Mouse (Mus musculus) WW6 (cell line): ENCODE data around the gene Patj.
"Not testable (repeated sequence)": the region's sequence is repeated elsewhere in the genome, so short reads cannot be mapped to it uniquely, and the experiment has no call there.

Experiments used
- DNase-seq: peaks from one replicate; pipeline ENCODE4 v3.0.0-alpha.2; 2013; ENCODE audit warnings: low read depth, low spot score

Gene Patj

DNA sequence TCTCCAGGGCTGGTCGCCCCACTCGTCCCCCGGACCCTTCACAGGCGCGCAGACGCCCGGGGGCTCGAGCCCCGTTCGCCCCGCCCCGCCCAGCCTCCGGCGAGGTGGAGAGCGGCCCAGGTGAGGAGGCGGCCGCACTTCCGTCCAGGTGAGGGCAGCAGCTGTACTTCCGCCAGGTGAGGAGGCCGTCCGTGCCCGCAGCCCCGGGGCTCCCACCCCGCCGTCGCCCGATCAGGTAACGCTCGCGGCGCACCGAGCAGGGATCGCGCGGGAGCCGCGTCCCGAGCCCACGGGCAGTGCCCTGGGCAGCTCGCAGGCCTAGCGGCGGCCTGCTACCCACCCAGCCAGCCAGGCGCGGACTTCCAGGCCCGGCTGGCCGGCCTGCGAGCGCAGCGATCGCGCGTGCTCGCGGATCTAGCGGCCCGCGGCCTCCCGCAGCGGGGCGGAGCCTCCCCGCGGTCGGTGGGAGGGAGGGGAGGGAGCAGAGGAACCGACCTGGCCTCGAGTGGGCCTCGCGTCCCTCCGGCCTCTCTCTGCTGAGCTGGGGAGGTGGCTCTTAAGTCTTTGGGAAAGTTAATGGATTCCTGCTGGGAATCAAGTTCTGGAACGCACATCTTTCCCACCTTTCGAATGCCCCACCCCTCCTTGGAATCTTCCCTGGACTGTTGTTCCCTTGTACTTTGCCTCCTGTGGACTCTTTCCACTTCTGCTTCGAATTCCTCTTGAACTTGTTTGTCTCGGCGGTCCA lies at the start of gene Patj:
Gene Patj, plus strand, starts transcription at position 96 of the 748 bp plus-strand sequence.
- DNase-seq = peak; percentile 48

DNA sequence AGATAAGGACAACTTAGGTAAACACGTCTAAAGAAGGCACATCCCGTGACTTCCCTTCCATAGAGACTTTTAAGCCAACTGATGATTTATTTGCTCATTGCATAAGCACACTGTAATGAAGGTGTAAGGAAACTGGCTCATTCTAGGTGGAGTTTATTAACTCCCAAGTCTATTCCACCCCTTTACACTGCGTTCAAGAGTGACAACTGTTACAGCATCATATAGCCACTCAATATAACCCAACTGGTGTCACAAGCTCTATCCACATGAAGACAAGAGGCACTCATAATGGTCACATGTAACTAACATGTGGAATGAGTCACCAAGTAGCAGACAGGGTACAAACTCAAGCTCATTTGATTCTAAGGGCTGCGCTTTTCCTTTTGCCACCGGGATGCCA lies 47.0 kb upstream of the Patj start:
- no peak for DNase-seq

DNA sequence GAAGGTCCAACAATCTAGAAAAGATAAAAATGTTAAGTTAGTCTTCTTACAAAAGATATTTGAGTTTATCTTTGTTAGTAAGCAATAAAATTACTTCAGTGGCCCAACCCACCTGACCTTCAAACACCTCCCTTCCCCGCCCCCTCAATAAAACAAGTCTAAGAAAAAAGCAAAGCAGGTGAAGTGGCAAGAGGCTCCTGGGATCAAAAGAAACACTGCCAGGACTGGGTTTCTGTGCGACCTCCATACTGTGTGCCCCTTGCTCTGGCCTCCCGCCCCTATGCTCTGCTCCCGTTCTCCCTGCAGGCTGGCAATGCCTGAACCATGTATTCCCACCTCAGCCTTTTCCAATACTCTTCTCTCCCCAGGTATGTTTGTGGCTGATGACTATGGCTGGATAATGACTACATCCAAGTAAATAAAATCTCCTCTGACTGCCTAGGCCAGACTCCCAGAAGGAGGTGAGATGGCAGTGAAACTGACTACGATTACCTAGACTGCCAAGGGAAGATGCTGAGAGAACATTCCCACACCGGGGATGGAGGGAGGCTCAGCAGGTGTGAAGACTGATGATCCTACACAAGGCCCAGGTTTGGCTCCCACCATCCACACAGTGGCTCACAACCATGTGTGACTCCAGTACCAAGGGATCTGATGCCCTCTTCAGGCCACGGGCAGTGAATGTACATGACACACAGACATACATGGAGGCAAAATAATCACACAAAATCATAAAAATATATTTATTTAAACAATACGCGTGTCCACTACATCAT lies 37.4 kb upstream of the Patj start:
- DNase-seq = no peak

DNA sequence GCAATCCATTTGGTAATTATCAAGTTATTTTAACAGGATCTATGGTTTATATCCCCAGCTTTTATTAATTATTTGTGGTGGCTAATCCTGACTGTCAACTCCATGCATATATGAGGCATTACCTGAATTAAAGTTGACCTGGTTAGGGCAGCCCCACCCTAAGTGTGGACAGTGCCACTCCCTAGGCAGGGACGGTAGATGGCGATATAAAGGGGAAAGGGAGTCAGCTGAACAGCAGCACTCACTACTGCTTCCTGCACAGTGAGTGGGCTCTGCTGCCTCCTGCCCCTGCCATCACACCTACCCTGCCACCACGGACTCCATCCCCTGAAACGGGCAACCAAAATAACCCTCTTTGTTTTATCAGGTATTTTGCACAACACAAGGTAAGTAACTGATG lies 20.2 kb upstream of the Patj start:
- DNase-seq = no peak

DNA sequence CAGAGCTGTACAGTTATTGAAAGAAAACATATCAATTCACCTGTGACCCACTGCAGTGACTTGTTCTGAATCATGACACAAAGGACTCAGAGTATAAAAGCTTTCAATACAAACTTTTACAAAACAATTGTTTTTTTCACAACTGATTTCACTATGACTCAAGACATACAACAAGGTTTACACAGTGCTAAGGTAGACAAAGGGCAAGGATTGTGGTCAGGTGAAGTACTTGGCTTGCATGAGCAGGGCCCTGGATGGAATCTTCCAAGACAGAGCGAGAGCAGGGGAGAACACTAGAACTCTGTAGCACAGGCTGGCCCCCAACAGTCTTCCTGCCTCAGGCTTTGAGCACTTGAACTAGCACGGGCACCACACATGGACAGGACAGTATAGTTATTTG lies 18.6 kb upstream of the Patj start:
- no peak for DNase-seq

DNA sequence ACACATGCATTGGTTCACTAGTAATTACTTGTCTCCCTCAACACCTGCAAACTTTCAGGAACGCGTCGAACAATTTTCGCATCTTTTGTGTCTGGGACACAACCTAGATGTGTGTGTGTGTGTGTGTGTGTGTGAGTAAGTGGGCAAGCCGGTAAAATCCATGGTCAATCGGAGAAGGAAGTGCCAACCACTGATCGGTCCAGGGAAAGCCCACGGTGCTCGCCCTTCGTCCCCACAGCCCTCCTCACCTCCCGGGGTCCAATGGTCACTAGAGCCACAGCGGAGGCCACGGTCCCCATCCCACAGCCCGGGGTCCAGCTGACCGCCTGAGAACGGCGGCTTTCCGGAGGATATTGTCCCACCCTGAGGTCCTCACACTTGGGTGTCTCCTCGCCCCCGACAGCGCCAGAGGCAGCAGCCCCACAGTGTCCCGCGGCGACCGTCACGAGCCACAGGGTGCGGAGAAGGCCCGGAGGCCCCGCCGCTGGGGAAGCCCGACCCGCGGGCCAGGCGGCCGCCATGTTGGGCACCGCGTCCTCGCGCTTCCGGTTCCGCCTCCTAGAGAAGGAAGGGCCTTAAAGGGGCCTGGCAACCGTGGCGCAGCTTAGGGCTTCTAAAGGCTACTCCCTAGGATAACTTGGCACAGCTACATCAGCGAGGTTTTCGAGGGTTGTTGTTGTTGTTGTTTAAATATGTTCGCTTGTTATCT lies 12.7 kb upstream of the Patj start, which contains the start of gene Tm2d1:
Gene Tm2d1, minus strand, starts transcription at position 591 of the 709 bp plus-strand sequence.
- peak; percentile 14 for DNase-seq

DNA sequence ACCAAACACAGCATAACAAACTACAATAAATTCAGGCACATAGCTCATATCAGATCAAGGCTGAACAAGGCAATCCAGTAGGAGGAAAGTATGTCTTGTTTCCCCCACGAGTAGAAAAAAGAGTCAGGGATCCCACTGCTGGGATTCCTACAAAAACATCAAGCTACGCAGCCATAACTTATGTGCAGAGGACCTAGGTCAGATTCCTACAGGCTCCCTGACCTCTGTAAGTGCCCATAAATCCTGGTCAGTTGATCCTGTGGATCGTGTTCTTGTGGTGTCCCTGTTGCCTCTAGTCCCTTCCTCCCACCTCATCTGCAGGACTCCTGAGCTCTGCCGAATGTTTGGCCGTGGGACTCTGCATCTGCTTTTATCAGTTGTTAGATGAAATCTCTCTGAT lies 10.5 kb upstream of the Patj start:
- DNase-seq = no peak

DNA sequence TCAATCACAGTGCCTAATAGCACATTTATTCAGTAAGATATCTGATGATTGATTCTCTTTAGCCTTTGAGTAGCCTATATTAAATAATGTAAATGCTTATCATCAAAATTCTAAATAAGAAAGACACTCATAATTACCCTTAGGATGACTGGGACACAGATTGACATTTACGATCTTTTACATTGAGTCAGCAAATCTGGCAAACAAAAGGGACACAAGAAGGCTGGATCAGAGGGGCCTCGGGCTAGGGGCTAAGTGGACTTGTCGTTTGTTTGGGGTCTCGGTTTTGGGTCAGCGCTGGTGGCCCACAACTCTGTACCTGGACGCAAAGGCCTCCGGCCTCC lies 267 bp upstream of the Patj start:
- DNase-seq = no peak

DNA sequence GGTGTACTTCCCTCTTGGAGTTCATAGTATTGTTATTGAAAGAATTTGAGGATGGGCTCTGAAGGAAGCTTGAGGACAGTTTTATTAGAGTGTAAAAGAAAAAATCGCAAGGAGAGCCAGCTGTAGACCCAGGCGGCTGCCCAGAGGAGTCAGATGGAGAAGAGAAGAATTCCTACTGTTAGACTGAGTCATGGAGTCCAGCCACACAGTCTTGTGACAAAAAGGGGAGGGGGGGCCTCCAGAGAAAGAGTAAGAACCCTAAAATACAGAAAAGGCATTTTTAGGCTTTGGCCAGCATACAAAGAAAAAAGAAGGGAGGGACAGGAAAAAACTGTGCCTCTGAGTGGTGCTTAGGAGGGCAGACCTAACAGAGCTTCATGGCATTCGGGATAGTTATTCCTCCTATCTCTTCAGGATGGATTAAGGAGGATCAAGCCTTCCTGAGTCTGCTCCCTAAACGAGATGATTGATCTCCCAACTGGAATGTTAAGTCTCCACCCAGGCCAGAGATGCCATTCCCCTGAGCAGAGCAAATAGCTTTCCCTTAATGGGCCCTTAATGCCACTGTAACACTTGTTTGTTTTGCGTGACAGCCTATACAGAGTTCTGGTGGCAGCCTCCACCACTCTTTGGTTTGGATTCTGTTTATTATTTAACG lies 5.5 kb downstream of the Patj start:
- no peak for DNase-seq

DNA sequence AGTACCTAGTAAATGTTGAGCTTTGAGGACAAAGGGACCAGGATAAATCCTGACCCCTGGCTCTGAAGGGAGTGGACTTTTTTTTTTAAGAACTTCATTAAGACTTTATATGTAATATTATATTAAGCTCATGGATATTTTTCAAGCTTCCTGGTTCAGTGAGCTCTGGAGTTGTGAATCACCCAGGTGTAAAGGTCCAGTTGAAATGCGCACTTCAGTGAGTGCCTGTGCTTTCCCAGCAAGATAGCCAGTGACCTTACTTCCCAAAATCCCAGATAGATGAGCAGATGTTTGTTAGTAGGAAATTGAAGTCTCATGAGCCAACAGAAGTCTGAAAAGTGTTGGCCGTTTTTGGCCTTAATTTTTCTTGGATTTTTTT lies 6.0 kb downstream of the Patj start:
- DNase-seq = no peak

DNA sequence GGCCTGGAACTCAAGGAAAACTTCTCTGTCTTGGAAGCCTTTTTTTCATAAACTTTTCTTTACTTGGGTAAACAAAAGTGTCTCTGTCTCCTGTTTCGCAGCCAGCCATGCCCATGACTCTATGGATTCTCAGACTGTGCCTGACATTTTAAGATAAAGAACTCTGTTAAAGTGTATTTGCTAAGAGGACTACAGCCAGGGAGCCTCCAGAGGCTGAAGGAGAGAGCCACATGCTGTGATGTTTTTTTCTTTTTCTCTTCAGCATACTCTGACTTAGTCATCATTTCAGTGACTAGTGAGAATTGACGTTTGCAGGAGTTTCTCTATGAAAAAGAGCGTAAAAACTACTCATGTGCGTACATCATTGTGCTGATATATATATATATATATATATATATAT lies 7.9 kb downstream of the Patj start:
- no peak for DNase-seq

DNA sequence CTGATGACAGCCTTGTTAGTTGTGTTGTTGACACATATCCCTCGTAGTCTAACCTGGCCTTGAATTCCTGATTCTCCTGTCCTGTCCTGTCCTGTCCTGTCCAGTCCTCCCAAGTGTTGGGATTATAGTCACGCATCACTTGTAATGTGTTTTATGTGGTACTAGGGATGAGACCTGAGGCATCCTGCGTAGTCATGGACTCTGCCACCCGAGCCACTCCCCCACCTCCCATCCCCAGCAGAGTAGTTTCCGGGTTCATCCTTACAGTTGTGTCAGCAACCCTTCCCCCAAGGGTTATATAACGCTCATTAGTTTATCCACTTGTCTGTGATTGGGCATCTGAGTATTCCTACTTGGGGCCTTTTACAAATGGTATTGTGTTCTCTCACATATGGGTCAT lies 8.8 kb downstream of the Patj start:
- no peak for DNase-seq

DNA sequence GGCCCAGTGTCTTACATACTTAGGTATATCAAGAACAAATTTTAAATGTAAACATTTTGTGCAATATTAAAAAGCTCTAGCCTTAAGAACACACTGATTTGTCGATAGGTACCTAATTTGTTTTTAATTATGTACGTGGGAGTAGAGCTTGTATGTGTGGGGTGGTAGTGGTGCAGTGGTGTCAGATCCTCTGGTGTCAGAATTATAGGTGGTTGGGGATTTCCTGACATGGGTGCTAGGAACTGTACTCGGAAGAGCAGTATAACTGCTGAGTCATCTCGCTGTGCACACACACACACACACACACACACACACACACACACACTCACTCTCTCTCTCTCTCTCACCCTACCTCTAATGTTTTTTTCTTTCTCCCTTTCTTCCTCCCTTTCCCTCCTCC lies 12.9 kb downstream of the Patj start:
- no peak for DNase-seq

DNA sequence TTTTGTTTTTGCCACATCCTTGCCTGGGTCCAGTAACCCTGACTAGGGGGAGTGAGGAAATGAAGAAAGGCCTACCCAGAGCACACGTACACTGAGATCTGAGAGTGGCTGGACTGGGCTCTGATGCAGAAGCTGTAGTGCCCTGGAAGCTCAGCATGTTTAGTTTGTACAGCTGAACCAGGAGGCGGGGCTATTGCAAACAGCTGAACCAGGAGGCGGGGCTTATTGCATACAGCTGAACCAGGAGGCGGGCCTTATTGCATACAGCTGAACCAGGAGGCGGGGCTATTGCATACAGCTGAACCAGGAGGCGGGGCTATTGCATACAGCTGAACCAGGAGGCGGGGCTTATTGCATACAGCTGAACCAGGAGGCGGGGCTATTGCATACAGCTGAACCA lies 19.6 kb downstream of the Patj start:
- not testable (repeated sequence) for DNase-seq

DNA sequence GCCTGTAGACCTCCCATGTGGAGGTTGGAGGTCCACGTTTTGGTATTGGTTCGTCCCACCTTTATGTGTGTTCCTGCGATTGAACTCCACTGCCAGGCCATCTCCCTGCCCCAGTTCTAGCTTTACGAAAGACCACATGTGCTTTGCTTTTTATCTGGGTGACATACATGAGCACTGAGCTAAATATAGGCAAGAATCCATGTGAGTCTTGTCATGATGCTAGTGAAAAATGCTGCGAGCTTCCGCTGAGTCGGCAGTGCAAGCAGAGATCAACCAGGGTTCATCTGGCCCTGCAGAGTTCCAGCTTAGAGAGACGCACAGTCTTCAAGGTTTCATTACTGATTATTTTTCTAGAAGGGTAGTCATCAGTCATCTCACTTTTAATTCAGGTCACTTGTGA lies 32.8 kb downstream of the Patj start:
- no peak for DNase-seq

DNA sequence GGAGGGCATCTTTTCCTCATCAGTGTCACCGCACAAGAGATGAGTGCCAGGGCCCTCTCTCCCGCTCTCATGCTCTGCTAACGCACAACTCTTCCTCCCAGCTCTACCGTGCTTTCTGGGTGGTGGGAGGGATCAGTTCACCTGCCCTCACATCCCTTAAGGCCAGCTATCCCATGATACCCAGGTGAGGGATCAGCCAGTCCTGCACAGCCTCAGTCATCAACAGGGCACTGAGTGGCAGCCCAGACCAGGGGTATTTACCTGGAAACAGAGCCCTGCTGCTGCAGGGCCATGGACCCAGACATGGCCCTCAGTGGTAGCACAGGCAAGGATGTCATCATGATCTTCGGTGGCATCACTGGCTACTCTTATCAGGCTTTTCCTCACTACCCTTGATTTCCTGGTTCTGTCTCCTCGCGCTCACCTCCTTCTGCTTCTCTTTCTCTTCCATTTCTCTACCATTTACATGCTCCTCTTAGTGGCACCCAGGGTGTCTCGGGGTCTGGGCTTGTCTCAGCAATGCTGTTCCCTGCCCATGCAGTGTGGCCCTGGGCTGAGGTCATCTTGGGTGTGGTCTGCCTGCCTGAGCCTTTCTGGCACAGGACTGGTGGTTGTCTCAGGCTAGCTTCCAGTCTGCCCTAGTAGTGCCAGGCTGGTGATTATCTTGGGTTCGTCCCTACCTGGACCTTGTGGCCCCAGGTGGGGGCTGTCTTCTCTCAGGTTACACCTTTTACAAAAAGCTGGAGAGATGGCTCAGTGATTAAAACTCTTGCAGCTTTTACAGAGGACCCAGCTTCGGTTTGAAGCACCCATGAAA lies 40.3 kb downstream of the Patj start:
- DNase-seq = no peak

DNA sequence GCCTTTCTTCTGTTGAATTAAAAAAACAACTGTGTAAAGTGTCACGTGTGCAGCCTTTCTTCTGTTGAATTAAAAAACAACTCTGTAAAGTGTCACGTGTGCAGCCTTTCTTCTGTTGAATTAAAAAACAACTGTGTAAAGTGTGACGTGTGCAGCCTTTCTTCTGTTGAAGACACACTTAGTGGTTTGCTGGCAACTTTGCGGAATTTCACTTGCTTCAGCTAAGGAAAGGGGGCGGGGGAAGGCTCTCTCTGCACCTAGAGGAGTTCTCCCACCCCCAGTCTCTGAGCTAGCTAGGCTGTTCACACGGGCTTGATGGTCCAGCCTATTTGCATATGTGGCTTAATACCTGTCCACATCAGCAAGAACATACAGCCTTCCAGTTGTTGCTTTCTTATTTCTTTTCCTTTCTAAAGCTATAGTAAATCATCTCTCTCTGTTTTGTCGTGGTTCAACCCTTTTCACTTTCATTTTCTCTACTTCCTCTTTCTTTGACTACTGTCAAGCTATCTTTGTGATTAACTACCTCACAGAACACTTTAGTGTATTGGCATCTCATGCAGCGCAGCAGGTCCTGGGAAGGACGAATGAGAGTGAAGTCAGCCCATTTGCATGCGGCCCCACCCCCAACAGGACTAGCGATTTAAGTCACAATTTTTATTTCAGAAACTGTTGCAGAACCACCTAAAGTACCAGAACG lies 41.2 kb downstream of the Patj start:
- no peak for DNase-seq

DNA sequence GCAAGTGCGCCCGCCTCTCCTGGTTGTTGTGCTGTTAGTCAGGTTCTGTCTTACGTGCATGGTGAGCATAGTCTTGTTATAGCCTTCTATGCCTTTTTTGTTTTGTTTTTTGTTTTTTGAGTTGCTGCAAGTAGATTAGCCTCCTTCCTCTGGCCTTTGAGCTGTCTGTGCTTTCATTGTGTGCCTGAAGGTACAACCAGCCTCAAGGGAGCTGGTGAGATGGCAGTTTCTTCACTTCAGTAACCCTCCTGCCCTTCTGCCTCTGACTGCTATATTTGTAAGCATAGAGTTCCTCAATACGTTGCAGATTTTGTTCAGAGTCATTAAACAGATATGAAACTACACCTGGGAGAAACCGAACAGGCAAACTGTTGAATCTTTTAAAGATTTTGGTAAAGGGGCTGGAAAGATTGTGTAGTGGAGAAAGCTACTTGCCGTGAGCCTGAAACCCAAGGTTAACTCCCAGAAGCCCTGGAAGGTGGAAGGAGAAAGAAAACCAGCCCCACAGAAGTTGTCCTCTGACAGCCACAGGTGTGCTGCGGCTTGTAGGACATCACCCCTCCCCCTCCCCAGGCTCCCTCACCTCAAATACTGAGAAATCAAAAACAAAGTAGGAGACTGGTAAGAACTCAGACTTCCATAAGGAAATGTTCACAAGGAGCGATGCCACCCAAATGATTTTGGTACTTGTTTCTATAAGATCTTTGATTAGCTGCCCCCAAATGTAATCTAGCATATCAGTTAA lies 43.8 kb downstream of the Patj start:
- DNase-seq = no peak

DNA sequence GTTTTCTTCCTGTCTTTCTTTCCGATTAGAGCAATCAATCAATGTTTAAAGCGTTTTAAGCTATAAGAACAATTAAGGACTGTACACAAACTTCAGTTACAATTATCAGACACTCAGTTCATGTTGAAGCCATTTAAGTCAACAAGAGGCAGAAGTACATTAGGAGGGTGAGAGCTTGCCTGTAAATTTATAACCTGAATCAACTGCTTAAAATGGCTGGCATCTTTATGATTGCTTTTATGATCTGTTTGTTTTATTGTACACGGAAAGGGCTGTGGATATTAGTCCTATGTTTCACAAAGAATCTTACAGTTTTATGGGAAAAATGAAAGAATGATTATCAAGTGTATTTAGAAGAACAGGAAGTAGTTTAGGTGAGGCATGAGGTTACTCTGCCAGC lies 45.7 kb downstream of the Patj start:
- no peak for DNase-seq
